Mouse (Mus musculus): ENCODE data around the gene Tsc22d1. TPM values are rescaled to one million over a fixed set of nuclear protein-coding genes. Genes with fewer than 3 reads are reported as not detected.

Gene Tsc22d1
- 100 to 1,000 TPM; 216 to 225 TPM for total RNA-seq (2021)

DNA sequence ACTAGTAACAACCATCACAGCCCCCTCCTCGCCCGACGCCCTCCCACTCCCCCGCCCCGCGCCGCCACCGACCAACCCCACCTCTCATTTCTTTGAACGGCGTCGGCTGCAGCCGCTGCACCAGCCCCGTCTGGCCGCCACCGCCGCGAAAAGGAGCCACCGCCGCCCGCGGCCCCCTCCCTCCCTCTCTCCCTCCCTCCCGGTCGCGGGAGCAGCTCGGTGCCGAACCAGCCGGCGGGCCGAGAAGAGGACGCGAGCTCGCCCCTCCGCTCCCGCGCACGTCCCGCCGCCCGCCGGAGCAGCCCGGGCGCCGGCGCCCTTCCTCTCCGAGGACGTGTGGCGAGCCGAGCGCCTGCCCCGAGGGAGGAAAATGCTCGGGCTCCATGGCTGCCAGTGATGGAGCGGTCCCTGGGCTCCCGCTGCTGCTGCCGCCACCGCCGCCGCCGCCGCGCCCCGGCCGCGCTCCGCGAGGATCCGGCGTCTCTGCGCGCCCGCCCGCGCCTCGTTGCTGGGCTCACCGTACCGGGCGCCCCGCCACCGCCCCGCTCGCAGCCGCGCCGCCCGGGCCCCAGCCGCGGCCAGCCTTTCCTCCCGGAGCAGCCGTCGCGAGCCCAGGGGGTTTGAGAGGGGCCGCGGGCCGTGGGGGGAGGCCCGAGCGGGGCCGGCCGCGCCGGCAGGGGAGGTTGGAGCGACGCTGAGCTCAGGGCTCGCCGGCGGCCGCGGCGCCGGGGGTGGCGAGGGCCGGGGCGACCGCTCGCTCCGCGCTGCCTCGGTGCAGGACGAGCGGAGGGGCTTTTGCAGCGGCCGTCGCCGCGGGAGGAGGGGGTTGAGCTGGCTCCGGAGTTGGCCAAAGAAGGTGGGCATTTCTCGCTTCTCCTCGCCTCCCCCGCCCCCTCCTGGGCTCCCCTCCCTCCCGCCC lies at the start of gene Tsc22d1:
Gene Tsc22d1, plus strand, starts transcription at position 100 of the 919 bp plus-strand sequence.
- DNase-seq = peak; percentile 49

DNA sequence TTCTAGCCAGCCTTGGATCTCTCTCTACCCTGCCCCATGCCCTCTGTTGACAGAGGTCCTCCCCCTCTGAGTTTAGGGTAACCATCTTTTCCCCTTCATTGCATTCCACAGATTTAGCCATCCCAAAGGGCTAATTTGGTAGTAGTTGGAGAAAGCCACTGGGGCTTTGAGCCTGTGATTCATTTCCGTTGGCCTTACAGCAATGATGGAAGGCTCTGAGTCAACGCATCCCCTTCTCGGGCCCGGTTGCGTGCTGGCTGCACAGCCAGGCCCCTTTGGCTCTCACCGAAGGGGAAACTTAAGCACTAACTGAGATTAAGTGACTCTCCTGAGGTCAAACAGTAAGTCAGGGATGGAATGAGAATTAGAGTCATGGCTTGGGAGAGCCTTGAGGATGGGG lies 41.1 kb upstream of the Tsc22d1 start:
- no peak for DNase-seq

DNA sequence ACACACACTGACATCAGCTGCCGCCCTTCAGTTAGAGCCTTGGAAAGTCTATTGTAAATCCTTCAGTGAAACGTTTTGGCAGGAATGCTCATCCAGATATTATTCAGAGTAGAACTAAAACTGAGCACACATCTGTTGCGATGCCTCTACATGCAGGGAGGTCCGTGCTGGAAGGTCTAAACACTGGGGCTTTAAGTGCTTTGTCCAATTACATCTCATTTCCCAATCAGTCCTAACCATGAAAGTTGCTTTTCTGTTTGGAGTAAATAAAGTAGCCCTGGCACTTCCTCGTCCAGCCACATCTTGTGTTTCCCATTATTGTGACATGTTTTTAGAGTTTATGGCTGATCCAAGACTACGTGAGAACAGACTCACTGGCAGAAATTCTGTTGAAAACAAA lies 40.2 kb upstream of the Tsc22d1 start:
- DNase-seq = no peak

- DNase-seq = no peak
Observed at GRCm38 (mm10) chr14:76376561-76376960, 38.2 kb upstream of the Tsc22d1 start.

DNA sequence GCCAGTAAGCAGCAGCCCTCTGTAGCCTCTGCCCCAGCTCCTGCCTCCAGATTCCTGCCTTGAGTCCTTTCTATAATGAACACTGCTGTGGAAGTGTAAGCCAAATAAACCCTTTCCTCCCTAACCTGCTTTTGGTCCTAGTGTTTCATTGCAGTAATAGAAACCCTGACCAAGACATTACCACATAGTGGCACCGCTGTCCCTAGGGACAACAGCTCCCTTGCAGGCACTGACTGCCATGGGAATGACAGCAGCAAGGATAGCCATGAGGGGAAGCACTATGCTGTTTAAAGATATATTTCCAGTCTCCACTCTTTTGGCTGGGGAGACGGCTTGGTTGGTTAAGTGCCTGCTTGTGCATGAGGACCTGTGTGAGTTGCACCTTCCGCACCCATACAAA lies 35.4 kb upstream of the Tsc22d1 start:
- no peak for DNase-seq

- DNase-seq = no peak
Observed at GRCm38 (mm10) chr14:76388025-76388424, 26.7 kb upstream of the Tsc22d1 start.

DNA sequence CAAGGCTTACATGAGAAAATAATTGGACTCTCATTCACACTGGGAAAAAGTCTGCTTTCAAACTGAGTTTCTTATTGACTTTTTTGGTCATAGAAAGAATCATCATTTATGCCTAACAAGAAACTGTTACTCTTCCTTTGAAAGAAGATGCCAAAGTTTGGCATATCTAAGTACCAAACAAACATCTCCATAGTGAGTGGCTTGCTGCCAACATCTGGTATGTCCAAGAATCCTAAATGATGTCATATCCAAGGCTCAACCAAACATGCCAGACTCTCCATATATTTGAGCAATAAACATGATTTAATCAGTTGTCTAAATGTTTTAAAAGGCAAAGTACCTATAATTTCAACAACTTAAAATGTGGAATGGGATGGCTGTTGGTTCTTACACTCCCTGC lies 16.5 kb upstream of the Tsc22d1 start:
- DNase-seq = no peak

DNA sequence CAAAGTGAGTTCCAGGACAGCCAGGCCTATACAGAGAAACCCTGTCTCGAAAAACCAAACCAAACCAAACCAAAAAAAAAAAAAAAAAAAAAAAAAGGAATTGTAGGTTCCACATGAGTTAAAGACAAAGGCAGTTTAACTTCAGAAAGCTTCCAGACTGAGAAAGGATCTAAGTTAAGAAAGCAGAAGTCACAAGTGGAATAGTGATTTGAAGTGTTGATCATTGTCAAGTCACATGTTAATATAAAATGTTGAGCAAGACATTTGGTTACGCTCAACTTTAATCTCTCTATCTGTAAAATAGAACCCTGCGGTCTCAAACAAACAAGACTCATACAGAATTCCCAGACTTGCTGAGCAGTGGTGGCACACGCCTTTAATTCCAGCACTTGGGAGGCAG lies 12.2 kb upstream of the Tsc22d1 start:
- no peak for DNase-seq

DNA sequence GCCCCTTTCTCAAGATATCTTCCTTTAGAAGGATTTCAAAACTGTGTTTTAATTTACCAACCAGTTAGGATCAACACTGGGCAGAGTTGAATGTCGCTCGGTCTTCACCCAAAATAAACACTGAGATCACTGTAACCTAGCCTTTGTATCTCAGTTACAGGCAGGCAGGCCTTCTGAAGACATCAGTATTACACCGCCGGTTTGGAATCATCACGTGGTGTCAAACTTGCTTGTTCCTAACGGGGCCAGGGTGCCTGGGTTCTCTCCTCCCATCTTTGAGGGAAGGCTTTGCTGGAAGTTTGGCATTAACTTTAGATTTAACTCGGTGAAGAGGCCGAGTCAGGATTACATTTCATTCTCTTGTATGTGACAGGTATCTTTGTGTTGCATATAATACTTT lies 5.7 kb upstream of the Tsc22d1 start:
- no peak for DNase-seq

GRCm38 (mm10) chr14:76413773-76414121 lies 1.0 kb upstream of the Tsc22d1 start:
- DNase-seq = no peak

DNA sequence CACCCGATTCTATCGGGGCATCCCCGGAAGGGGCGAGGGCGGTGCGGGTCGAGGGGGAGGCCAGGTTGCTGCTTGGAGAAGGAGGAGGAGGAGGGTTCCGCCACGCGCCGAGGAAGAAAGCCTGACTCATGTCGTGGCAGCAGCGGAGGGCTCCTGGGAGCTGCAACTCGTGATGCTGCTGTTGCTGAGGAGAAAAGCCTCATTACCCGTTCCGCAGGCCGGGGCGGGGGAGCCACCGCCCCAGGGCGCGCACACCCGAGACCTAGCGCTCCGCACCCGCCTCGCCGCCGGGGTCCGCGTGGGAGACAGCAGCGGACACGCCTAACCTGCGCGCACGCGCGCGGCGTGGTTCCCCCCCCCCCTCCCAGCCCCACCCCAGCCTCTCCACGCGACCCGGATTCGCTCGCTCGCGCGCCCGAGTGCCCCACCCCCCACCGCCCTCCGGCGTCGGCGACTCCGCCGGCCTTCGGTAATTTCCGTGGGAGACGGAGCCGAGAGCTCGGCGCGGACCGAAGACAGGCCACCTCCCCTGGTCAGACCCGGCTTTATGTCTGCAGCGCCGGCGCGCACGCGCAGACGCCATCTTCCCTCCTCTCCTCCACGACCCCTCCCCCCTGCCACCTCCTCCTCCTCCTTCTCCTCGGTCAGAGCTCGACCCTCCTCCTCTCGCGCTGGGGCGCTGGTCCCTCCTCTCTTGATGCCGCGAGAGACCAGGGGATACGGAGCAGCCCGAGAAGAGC lies 469 bp upstream of the Tsc22d1 start:
- DNase-seq = peak; percentile 98

DNA sequence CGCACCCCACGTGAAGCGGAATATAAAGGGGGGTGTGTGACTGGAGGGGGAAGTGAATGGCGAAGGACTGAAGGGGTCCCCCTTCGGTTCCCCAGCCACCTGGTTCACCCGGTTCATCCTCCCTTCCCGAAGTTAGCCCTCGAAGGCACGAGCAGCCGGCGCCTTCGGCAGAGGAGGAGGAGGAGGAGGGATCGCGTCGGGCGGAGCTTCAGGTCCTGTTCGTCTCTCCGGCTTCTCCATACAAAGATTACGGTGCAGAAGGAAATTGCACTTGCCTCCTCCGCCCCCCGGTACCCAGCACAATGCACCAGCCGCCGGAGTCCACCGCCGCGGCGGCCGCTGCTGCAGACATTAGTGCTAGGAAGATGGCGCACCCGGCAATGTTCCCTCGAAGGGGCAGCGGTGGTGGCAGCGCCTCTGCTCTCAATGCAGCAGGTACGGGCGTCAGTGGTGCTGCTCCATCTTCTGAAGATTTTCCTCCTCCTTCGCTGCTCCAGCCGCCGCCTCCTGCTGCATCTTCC lies 1.1 kb downstream of the Tsc22d1 start:
- DNase-seq = peak; percentile 44

DNA sequence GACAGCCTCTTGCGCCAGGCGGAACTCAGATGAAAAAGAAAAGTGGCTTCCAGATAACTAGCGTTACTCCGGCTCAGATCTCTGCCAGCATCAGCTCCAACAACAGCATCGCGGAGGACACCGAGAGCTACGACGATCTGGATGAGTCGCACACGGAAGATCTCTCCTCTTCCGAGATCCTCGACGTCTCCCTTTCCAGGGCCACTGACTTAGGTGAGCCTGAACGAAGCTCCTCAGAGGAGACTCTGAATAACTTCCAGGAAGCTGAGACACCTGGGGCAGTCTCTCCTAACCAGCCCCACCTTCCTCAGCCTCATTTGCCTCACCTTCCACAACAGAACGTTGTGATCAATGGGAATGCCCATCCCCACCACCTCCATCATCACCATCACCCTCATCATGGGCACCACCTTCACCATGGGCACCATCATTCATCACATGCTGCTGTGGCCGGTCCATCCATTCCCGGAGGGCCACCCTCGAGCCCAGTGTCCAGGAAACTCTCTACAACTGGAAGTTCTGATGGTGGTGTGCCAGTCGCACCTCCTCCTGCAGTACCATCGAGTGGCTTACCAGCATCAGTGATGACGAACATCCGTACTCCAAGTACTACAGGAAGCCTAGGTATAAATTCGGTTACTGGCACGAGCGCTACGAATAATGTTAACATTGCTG lies 1.7 kb downstream of the Tsc22d1 start:
- no peak for DNase-seq

- no peak for DNase-seq
Observed at GRCm38 (mm10) chr14:76417346-76417745, 2.6 kb downstream of the Tsc22d1 start.

DNA sequence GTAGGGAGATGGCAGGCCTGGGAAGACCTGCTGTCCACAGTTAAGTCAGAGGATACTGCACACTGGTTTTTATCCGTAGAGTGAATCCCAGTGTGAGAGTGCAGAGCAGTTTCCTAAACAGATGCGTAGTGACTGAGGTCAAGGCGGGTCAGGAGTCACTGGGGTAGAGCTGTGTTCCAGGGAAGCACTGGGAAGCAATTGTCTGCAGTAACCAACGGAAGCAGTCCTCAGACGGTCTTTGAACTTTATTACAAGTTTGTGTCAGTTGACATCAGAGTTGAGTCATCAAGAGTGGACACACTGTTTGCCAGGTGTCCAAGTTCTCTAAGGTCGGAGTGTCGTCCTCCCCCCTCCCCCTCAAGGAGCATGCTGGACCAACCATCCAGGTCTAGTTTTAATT lies 6.0 kb downstream of the Tsc22d1 start:
- DNase-seq = no peak

- no peak for DNase-seq
Observed at GRCm38 (mm10) chr14:76421162-76421561, 6.4 kb downstream of the Tsc22d1 start.

GRCm38 (mm10) chr14:76425422-76425821 lies 10.7 kb downstream of the Tsc22d1 start:
- no peak for DNase-seq

DNA sequence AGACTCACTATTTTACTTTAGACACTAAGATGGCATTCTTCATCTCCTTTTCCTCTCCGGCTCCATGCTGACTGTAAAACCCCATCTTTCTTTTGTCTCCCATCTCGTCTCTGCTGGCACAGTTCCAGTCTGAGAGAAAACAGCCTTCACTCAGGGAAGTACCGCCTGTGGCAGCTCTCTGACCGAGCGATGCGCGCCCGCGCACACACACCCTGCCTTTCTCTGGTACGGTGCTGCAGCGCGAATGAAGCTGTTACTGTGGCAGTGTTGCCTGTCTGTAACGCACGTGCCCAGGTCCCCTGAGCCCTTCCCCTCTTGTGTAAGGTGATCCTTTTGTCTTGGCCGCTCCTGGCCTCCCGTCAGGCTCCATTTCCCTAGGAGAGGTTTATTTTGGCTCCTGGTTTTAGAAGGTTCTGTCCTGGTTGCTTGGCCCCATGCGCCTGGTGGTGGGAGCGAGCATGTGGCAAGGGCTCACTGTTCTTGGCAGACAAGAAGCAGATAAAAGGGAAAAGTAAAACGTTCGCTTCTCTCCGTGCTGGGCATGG lies 11.3 kb downstream of the Tsc22d1 start:
- no peak for DNase-seq

DNA sequence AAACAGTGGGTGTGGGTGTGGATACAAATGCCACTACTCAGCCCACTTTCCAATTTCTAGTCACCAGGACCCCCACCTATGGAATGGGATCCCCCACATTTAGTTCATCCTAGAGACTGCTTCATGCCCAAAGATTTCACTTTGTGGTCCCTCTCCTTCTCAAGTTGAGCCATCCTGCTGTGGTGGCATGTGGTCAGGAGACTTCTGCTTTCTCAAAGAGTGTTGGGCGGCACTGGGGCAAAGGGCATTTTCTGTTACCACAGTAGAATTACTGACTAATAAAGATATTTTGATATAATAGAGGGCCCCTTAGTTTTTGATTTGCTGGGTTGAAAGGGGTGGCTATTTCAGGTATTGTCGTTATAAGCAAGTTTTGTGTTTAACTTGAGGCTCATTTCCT lies 14.1 kb downstream of the Tsc22d1 start:
- DNase-seq = no peak

- no peak for DNase-seq
Observed at GRCm38 (mm10) chr14:76431918-76432317, 17.2 kb downstream of the Tsc22d1 start.

- DNase-seq = no peak
Observed at GRCm38 (mm10) chr14:76432369-76432768, 17.6 kb downstream of the Tsc22d1 start.

- no peak for DNase-seq
Observed at GRCm38 (mm10) chr14:76432816-76433215, 18.1 kb downstream of the Tsc22d1 start.

DNA sequence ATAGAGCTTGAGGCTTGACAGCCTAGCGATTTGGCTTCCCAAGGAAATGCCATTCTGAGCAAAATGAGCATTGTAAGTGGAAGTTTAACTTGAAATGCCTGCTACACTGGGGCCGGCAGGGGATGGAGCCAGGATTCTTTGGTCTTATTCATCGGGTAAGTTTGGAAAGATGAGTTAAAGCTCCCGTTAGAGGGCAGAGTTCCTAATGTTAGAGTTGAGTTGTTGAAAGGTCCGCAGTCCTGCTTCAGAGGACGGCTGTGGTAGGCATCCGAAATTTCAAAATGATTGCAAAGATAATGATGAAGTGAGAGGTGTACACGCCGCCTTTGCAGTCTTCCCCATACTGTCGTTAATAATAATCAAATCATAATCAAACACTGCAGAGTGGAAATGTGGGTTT lies 27.4 kb downstream of the Tsc22d1 start:
- no peak for DNase-seq

Measured in heart, postnatal 4 days (tissue).